Mouse (Mus musculus): ENCODE measurements around the gene Sh3pxd2a. TPM values are rescaled to one million over a fixed set of nuclear protein-coding genes. Genes with fewer than 3 reads are reported as not detected.

Gene Sh3pxd2a
- total and polyA plus RNA-seq, 3 experiments = 3.9 to 11.3 TPM; not detected in 1

DNA sequence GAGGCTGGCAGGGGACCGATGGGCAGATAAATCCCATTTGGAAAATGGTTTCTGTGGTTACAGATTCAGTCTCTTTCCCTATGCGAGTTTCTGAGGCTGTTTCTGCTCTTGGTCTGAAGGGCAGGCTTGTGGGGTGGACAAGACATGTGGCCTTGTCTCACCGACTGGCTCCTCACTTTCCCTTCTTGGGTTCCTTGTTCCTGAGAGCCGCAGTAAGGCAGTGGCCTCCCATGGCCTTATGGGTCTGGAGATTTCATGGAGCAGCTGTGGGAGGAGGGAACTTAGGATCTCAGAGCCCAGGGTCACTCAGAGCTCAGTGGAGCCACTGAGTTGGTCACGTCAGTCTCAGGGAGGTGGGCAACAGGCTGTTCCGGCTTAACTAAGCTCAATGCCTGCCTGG lies 232.8 kb downstream of the Sh3pxd2a start:
- no peaks in the 10 kb centered on the region for H3K4me1 ChIP-seq (ENCODE audit: control insufficient read depth in 1 of 2, insufficient read depth in 2 of 2, low read length in 2 of 2)
- no peaks in the 10 kb centered on the region for H3K27me3 ChIP-seq (ENCODE audit: control insufficient read depth in 1 of 2, insufficient read depth in 2 of 2, low read length in 2 of 2)

GRCm38 (mm10) chr19:47230682-47231081 lies 233.5 kb downstream of the Sh3pxd2a start:
- TF ChIP-seq SIN3A (IDR thresholded peaks at IDR 0.05; ENCODE audit: low read length) = no peak
- TF ChIP-seq KAT2A (conservative IDR thresholded peaks at IDR 0.05; ENCODE audit: low read depth, low read length) = no peak
- no peak for TF ChIP-seq RAD21 (IDR thresholded peaks at IDR 0.05; ENCODE audit: low read depth, low read length)
- TF ChIP-seq POLR2A (IDR thresholded peaks at IDR 0.05; ENCODE audit: control insufficient read depth in 1 of 2, insufficient read depth in 1 of 2, low read depth in 1 of 2, low read length in 2 of 2, poor library complexity in 1 of 2) = no peak
- no peak for TF ChIP-seq CHD2 (IDR thresholded peaks at IDR 0.05; ENCODE audit: low read length)
- no peak for TF ChIP-seq ZNF384 (IDR thresholded peaks at IDR 0.05; ENCODE audit: low read depth, low read length)
- no peak for TF ChIP-seq GATA1 (IDR thresholded peaks at IDR 0.05; ENCODE audit: low read depth, low read length)
- TF ChIP-seq JUND (IDR thresholded peaks at IDR 0.05; ENCODE audit: low read depth, low read length) = no peak
- TF ChIP-seq RCOR1 (IDR thresholded peaks at IDR 0.05; ENCODE audit: low read depth, low read length) = no peak
- no peak for TF ChIP-seq ETS1 (IDR thresholded peaks at IDR 0.05; ENCODE audit: low read depth, low read length)
- TF ChIP-seq EP300 (IDR thresholded peaks at IDR 0.05; ENCODE audit: low read depth in 1 of 2, low read length in 2 of 2) = no peak
- TF ChIP-seq MYC (IDR thresholded peaks at IDR 0.05; ENCODE audit: low read depth, low read length) = no peak
- TF ChIP-seq POLR2AphosphoS5 (IDR thresholded peaks at IDR 0.05; ENCODE audit: borderline replicate concordance, low read depth, low read length) = no peak
- TF ChIP-seq ELF1 (IDR thresholded peaks at IDR 0.05; ENCODE audit: low read depth, low read length) = no peak
- TF ChIP-seq GABPA (IDR thresholded peaks at IDR 0.05; ENCODE audit: low read depth, low read length) = no peak
- no peak for TF ChIP-seq MAX (IDR thresholded peaks at IDR 0.05; ENCODE audit: low read length)
- Histone ChIP-seq H3K27ac (ENCODE audit: control insufficient read depth, low read depth, low read length) (no peak overlapping the region), H3K36me3 (ENCODE audit: control insufficient read depth in 1 of 2, insufficient read depth in 2 of 2, low read length in 2 of 2) (no peaks in the 10 kb centered on the region), H3K4me3 (ENCODE audit: control insufficient read depth in 1 of 2, insufficient read depth in 1 of 2, low read depth in 2 of 2, low read length in 2 of 2) (no peak overlapping the region), H3K79me2 (ENCODE audit: control insufficient read depth, insufficient read depth, low read length, poor library complexity) (no peaks in the 10 kb centered on the region), H3K9me3 (replicated peaks; ENCODE audit: insufficient read depth, low read length) (no peaks in the 10 kb centered on the region), H3K9ac (ENCODE audit: control insufficient read depth, low read depth, low read length, poor library complexity, severe bottlenecking) (no peak overlapping the region), H3K4me1 (ENCODE audit: control insufficient read depth in 1 of 2, insufficient read depth in 2 of 2, low read length in 2 of 2) (no peaks in the 10 kb centered on the region), H3K27me3 (ENCODE audit: control insufficient read depth in 1 of 2, insufficient read depth in 2 of 2, low read length in 2 of 2) (no peaks in the 10 kb centered on the region)
- no peak for DNase-seq (ENCODE audit: low read depth, low spot score)

More for the DNA sequence above, 232.8 kb downstream of the Sh3pxd2a start:
- Histone ChIP-seq H3K27ac (ENCODE audit: control insufficient read depth, low read depth, low read length) (no peak overlapping the region), H3K79me2 (ENCODE audit: control insufficient read depth, insufficient read depth, low read length, poor library complexity) (no peaks in the 10 kb centered on the region), H3K9ac (ENCODE audit: control insufficient read depth, low read depth, low read length, poor library complexity, severe bottlenecking) (no peak overlapping the region), H3K9me3 (replicated peaks; ENCODE audit: insufficient read depth, low read length) (no peaks in the 10 kb centered on the region), H3K36me3 (ENCODE audit: control insufficient read depth in 1 of 2, insufficient read depth in 2 of 2, low read length in 2 of 2) (no peaks in the 10 kb centered on the region), H3K4me3 (ENCODE audit: control insufficient read depth in 1 of 2, insufficient read depth in 1 of 2, low read depth in 2 of 2, low read length in 2 of 2) (no peak overlapping the region)
- no peak for DNase-seq (ENCODE audit: low read depth, low spot score)
- TF ChIP-seq GABPA (IDR thresholded peaks at IDR 0.05; ENCODE audit: low read depth, low read length) (no peak), NELFE (IDR thresholded peaks at IDR 0.05; ENCODE audit: low read depth, low read length) (no peak), CHD1 (IDR thresholded peaks at IDR 0.05; ENCODE audit: low read depth, low read length) (no peak), MAX (IDR thresholded peaks at IDR 0.05; ENCODE audit: low read length) (no peak), JUND (IDR thresholded peaks at IDR 0.05; ENCODE audit: low read depth, low read length) (no peak), CTCF (IDR thresholded peaks at IDR 0.05 in 2 of 3, conservative IDR thresholded peaks at IDR 0.05 in 1 of 3; ENCODE audit: control insufficient read depth in 1 of 3, insufficient read depth in 1 of 3, low read depth in 2 of 3, low read length in 3 of 3, poor library complexity in 1 of 3, severe bottlenecking in 1 of 3) (no peak), RCOR1 (IDR thresholded peaks at IDR 0.05; ENCODE audit: low read depth, low read length) (no peak), ZMIZ1 (IDR thresholded peaks at IDR 0.05; ENCODE audit: low read depth, low read length) (no peak), EP300 (IDR thresholded peaks at IDR 0.05; ENCODE audit: low read depth in 1 of 2, low read length in 2 of 2) (no peak), POLR2AphosphoS2 (IDR thresholded peaks at IDR 0.05; ENCODE audit: low read length) (no peak), MYC (IDR thresholded peaks at IDR 0.05; ENCODE audit: low read depth, low read length) (no peak), CHD2 (IDR thresholded peaks at IDR 0.05; ENCODE audit: low read length) (no peak), ZC3H11A (IDR thresholded peaks at IDR 0.05; ENCODE audit: low read depth, low read length) (no peak), KAT2A (conservative IDR thresholded peaks at IDR 0.05; ENCODE audit: low read depth, low read length) (no peak)
